Mouse (Mus musculus) forebrain, embryonic 12.5 days (tissue): Measurements from ENCODE around the gene Cers6. TPM values are rescaled to one million over a fixed set of nuclear protein-coding genes. Genes with fewer than 3 reads are reported as not detected.

ENCODE experiments used
- ATAC-seq: fragments of 200-750 bp; cut with Nextera tagmentation; 2 replicates; pipeline ENCODE4 v1.8.0; 2017; ENCODE audit warnings: moderate TSS enrichment; ENCODE audit not compliant: low FRiP score
- H3K27ac ChIP-seq: fragments of 300-500 bp; sonication (generic); 2 replicates; pipeline ENCODE4 v1.5.1; 2016; ENCODE audit warnings: mild to moderate bottlenecking
- H3K27me3 ChIP-seq: fragments of 300-500 bp; sonication (generic); 2 replicates; pipeline ENCODE4 v1.6.1; 2016; ENCODE audit warnings: mild to moderate bottlenecking
- H3K36me3 ChIP-seq: fragments of 300-500 bp; sonication (generic); replicated peaks from 2 replicates; pipeline ENCODE4 v1.6.1; 2016; ENCODE audit warnings: mild to moderate bottlenecking
- H3K4me1 ChIP-seq: fragments of 300-500 bp; sonication (generic); 2 replicates; pipeline ENCODE4 v1.6.1; 2016
- H3K4me2 ChIP-seq: fragments of 300-500 bp; sonication (generic); 2 replicates; pipeline ENCODE4 v1.6.1; 2016; ENCODE audit warnings: mild to moderate bottlenecking, moderate library complexity
- H3K4me3 ChIP-seq: fragments of 300-500 bp; sonication (generic); replicated peaks from 2 replicates; pipeline ENCODE4 v1.5.1; 2016; ENCODE audit warnings: mild to moderate bottlenecking
- H3K9ac ChIP-seq: fragments of 300-500 bp; sonication (generic); 2 replicates; pipeline ENCODE4 v1.6.1; 2016; ENCODE audit warnings: mild to moderate bottlenecking
- H3K9me3 ChIP-seq: fragments of 300-500 bp; sonication (generic); 2 replicates; pipeline ENCODE4 v1.6.1; 2016
- WGBS: fragments of 180-500 bp; shearing (Covaris S2); methylation state at CpG from one replicate; pipeline ENCODE4 v1.1.7; 2016; 5-methylcytosine and 5-hydroxymethylcytosine counted together
- polyA plus RNA-seq: library from polyadenylated mRNA; unstranded; fragments of >200 nt; fragmentation: Nextera tagmentation; extraction: Ambion mirVana; gene quantifications from 2 replicates; pipeline ENCODE4 v1.2.1, GENCODE M21; 2016

The Cers6 gene
- polyA plus RNA-seq, 1 experiment from 2014 or later: 34.8 TPM

DNA sequence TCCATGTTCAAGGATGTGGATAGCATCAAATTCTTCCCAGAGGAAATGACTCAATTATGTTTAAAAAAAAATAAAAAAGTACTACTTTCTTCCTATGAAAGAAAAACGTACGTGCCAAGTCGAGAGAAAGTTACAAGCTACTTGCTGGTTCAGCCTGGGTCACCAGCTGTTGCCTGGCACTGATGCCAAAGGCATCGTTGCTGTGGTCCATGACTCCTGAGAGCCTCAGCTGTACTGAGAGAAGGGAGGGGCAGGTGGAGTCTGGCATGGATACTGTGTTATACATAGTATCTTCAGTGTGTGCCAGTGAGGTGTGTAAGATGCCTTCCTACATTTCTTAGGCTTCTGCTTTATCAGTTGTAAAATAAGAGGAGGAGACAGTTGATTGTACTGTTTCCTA is 277.5 kb downstream of the Cers6 start:
- WGBS: 90% methylated on average over 4 of the region's 4 CpGs
- Histone ChIP-seq H3K9me3 (no peaks in the 10 kb centered on the region), H3K9ac (no peak overlapping the region), H3K27ac (no peak overlapping the region), H3K27me3 (no peaks in the 10 kb centered on the region), H3K36me3 (no peaks in the 10 kb centered on the region), H3K4me3 (no peak overlapping the region), H3K4me1 (no peaks in the 10 kb centered on the region), H3K4me2 (no peak overlapping the region)
- no peak for ATAC-seq

DNA sequence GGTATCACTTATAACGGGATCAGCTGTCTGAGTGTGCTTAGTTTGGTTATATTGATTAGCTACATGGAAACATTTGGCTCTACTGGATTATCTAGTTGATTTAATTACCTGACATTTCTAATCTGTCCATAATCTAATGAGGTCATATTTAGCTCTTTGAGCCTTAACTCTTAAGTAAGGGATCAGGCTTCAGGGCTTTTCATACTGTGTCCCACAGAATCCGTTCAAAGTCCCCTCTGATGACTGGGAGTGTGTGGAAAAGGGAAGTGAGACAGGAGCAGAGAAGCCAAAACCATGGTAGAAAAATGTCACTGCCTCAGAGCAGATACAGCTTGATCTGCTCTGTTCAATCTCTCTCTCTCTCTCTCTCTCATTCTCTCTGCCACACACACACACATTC is 279.0 kb downstream of the Cers6 start:
- Histone ChIP-seq H3K9me3 (no peaks in the 10 kb centered on the region), H3K27me3 (no peaks in the 10 kb centered on the region), H3K27ac (no peak overlapping the region), H3K4me2 (no peak overlapping the region), H3K9ac (no peak overlapping the region), H3K4me3 (no peak overlapping the region), H3K4me1 (no peaks in the 10 kb centered on the region), H3K36me3 (no peaks in the 10 kb centered on the region)
- no peak for ATAC-seq
- 59% methylated on average over 2 of the region's 2 CpGs for WGBS

DNA sequence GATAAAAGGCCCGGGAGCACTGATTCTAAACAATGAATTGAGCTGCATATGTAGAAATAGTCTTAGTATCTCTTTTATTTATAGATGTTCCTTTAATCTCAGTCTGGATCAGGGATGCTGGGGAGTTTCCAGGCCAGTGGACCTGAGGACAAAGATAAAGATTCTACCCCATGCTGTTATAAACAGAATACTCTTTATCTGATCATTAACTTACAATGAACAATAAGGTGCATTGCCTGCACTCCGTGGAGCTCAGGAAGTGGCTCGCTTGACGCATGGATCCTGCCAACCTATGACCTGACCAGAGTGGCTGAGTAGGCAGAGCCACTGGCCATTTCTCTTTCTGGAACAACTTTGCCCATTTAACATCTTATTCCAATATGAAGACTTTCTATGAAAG is 279.6 kb downstream of the Cers6 start:
- 74% methylated on average over 4 of the region's 4 CpGs for WGBS

DNA sequence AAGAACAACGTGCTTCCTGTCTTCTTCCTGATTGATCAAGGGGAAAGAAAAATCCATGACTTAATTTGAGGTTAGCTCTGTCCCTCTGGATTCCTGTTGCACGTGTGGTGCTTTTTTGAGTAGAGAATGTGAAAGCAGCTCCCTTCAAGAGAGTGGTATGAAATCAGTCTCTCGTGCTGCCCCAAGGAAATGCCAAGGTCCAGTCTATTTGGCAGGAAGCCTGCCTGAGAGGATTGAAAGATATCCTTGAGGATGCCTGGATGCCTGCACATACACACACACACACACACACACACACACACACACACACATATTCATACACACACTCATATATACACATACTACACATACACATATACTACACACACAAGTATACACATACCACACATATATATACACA is 287.4 kb downstream of the Cers6 start:
- H3K4me2 ChIP-seq: no peak overlapping the region
- H3K27ac ChIP-seq: no peak overlapping the region
- no peaks in the 10 kb centered on the region for H3K27me3 ChIP-seq
- 76% methylated on average over 3 of the region's 3 CpGs for WGBS
- H3K36me3 ChIP-seq: no peaks in the 10 kb centered on the region
- ATAC-seq: no peak
- no peak overlapping the region for H3K9ac ChIP-seq
- no peak overlapping the region for H3K4me3 ChIP-seq
- H3K4me1 ChIP-seq: no peaks in the 10 kb centered on the region; the same call in 1 of the 2 replicates
- no peaks in the 10 kb centered on the region for H3K9me3 ChIP-seq

More for the DNA sequence above, 279.6 kb downstream of the Cers6 start:
- H3K27ac ChIP-seq: no peak overlapping the region
- no peak for ATAC-seq
- H3K4me3 ChIP-seq: no peak overlapping the region
- H3K4me1 ChIP-seq: no peaks in the 10 kb centered on the region
- no peak overlapping the region for H3K4me2 ChIP-seq
- no peaks in the 10 kb centered on the region for H3K36me3 ChIP-seq
- H3K27me3 ChIP-seq: no peaks in the 10 kb centered on the region
- no peaks in the 10 kb centered on the region for H3K9me3 ChIP-seq
- no peak overlapping the region for H3K9ac ChIP-seq

DNA sequence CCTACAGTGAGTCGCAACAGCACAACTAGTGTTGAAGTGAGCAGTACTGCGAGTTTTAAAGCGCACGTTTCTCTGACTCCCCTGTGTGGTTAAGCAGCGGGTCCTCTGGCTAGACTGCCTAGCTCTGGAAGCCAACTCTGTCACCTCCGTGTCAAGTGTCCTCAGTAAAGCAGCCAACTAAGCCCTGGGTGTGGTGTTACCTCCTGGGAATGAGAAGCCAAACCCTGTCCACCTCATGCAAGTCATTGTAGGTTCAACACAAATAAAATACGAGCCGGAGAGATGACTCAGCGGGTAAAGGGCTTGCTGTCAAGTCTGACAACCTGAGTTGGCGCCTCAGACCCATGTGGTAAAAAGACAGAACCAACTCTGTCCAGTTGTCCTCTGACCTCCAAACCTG is 287.9 kb downstream of the Cers6 start:
- no peaks in the 10 kb centered on the region for H3K9me3 ChIP-seq
- no peak overlapping the region for H3K27ac ChIP-seq
- H3K27me3 ChIP-seq: no peaks in the 10 kb centered on the region
- H3K9ac ChIP-seq: no peak overlapping the region
- no peak overlapping the region for H3K4me3 ChIP-seq
- H3K36me3 ChIP-seq: no peaks in the 10 kb centered on the region
- WGBS: 92% methylated on average over 10 of the region's 10 CpGs
- H3K4me1 ChIP-seq: no peaks in the 10 kb centered on the region; the same call in 1 of the 2 replicates
- H3K4me2 ChIP-seq: no peak overlapping the region
- ATAC-seq: no peak

DNA sequence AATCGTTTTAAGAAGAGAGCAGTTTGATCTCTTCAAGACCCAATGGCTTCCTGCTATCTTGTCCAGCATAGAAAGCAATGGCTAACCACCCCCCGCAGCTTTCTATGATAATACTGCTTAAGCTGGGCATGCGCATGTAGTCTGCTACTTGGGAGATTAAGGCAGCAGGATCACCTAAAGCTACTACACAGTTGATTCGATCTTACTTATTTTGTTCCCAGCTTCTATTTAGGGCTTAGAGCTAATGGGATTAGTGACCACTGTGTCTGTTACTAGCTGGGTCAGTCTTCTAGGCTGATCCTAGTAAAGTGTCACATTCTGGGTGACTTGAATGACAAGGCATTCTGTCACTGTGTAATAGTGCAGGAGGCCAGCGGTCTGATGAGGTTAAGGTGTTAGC is 289.6 kb downstream of the Cers6 start:
- H3K4me3 ChIP-seq: no peak overlapping the region
- H3K4me1 ChIP-seq: no peaks in the 10 kb centered on the region; the same call in 1 of the 2 replicates
- no peak for ATAC-seq
- no peak overlapping the region for H3K27ac ChIP-seq
- 36% methylated on average over 5 of the region's 5 CpGs for WGBS
- H3K9me3 ChIP-seq: no peaks in the 10 kb centered on the region
- no peaks in the 10 kb centered on the region for H3K27me3 ChIP-seq
- no peak overlapping the region for H3K9ac ChIP-seq
- H3K36me3 ChIP-seq: no peaks in the 10 kb centered on the region
- H3K4me2 ChIP-seq: no peak overlapping the region

DNA sequence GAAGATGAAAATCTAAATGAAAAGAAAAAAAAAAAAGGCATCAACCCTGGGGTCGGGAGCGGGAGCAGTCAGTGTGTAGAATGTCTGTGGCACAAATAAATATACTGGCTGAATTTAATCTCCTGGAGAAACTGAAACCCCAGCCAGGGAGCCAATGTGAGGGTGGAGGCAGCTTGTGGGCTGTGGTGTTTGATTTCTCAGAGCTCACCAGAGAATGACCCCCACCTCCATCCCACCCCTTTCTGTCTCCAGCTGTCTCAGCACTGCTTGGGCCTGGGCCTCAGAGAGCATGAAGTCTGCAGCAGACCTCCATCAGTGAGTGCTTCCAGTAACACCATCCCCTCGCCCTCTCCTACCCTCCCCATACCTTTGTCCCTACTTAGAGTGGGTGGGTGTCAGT is 294.6 kb downstream of the Cers6 start:
- WGBS: 74% methylated on average over 3 of the region's 3 CpGs
- no peak overlapping the region for H3K9ac ChIP-seq
- no peaks in the 10 kb centered on the region for H3K9me3 ChIP-seq
- H3K4me2 ChIP-seq: no peak overlapping the region
- no peaks in the 10 kb centered on the region for H3K36me3 ChIP-seq
- no peak overlapping the region for H3K27ac ChIP-seq
- no peaks in the 10 kb centered on the region for H3K27me3 ChIP-seq
- no peak overlapping the region for H3K4me3 ChIP-seq
- no peaks in the 10 kb centered on the region; the same call in 1 of the 2 replicates for H3K4me1 ChIP-seq
- ATAC-seq: no peak

DNA sequence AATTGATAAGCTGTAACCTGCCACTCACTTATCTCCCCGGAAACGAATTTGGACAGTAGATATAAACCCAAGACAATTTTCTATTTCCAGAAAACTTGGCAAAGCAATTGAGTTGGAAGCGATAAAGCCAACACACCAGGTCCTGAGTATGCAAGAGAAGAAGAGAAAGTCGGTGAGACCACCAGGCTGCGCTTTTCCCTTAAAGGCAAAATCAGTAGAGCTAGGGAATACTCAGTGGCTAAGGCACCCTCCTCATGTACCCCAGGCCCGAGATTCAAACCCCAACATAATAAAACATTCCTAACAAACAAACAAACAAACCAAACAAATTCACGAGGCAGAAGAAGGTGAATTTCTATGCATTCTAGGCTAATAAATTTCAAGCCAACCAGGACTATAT is 295.0 kb downstream of the Cers6 start:
- ATAC-seq: no peak
- H3K4me2 ChIP-seq: no peak overlapping the region
- no peaks in the 10 kb centered on the region for H3K36me3 ChIP-seq
- H3K27ac ChIP-seq: no peak overlapping the region
- no peak overlapping the region for H3K9ac ChIP-seq
- no peaks in the 10 kb centered on the region for H3K9me3 ChIP-seq
- H3K27me3 ChIP-seq: no peaks in the 10 kb centered on the region
- WGBS: 80% methylated on average over 7 of the region's 7 CpGs
- H3K4me3 ChIP-seq: no peak overlapping the region
- no peaks in the 10 kb centered on the region; the same call in 1 of the 2 replicates for H3K4me1 ChIP-seq

DNA sequence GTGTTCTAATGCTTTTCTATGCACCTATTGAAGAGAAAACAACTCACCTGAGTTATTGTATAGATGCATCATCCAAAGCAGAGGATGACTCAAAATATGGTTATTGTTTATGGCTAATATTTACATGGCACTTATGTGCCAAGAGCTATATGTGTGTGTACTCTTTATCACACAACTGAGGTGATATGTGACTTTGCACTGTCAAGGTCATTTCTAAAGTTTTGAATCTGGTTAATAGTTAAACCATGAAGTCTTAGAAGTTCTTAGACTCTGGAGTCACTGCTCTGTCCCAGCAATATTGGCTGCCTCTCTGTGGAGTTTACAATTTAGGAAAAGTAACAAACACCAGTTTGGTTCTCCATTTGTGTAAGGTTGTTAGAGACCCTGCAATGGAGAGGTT is 297.7 kb downstream of the Cers6 start:
- H3K4me1 ChIP-seq: 0 out of 2 replicates have a peak, but pooled peaks cover 6% of the 10 kb centered on the region
- no peak for ATAC-seq
- H3K9me3 ChIP-seq: no peaks in the 10 kb centered on the region
- no peak overlapping the region for H3K4me3 ChIP-seq
- H3K27me3 ChIP-seq: no peaks in the 10 kb centered on the region
- H3K27ac ChIP-seq: no peak overlapping the region
- H3K9ac ChIP-seq: no peak overlapping the region
- H3K36me3 ChIP-seq: no peaks in the 10 kb centered on the region
- H3K4me2 ChIP-seq: no peak overlapping the region

Other genes starting within 250 kb of the Cers6 start
- not detected in 2 replicates for gene 4932414N04Rik, start 205.0 kb upstream of the Cers6 start, polyA plus RNA-seq